Mouse (Mus musculus): ENCODE data around the gene Ccz1.
A peak's percentile ranks its signal among the peaks of the same experiment; 100 is the strongest.
"Not testable (repeated sequence)": the region's sequence is repeated elsewhere in the genome, so short reads cannot be mapped to it uniquely, and the experiment has no call there.

Gene Ccz1

GRCm38 (mm10) chr5:144014551-144015311 lies at the start of gene Ccz1:
Ccz1 (minus strand) TSS chr5:144014877.
- DNase-seq, result peak; percentile 93

- DNase-seq, result no peak
Observed at GRCm38 (mm10) chr5:144064093-144064492, 49.4 kb upstream of the Ccz1 start.

- DNase-seq, result no peak
Observed at GRCm38 (mm10) chr5:144054340-144054739, 39.7 kb upstream of the Ccz1 start.

GRCm38 (mm10) chr5:144053450-144053849 lies 38.8 kb upstream of the Ccz1 start:
- DNase-seq, result no peak

GRCm38 (mm10) chr5:144051268-144051667 lies 36.6 kb upstream of the Ccz1 start:
- no peak for DNase-seq

- no peak for DNase-seq
Observed at GRCm38 (mm10) chr5:144049881-144050280, 35.2 kb upstream of the Ccz1 start.

GRCm38 (mm10) chr5:144047324-144047723 lies 32.6 kb upstream of the Ccz1 start:
- DNase-seq, result no peak

- no peak for DNase-seq
Observed at GRCm38 (mm10) chr5:144043166-144043565, 28.5 kb upstream of the Ccz1 start.

GRCm38 (mm10) chr5:144040720-144041364 lies 26.2 kb upstream of the Ccz1 start:
- DNase-seq, result peak; percentile 81

- DNase-seq, result no peak
Observed at GRCm38 (mm10) chr5:144039886-144040285, 25.2 kb upstream of the Ccz1 start.

GRCm38 (mm10) chr5:144039156-144039675 lies 24.5 kb upstream of the Ccz1 start:
- no peak for DNase-seq

GRCm38 (mm10) chr5:144036952-144037351 lies 22.3 kb upstream of the Ccz1 start:
- no peak for DNase-seq

GRCm38 (mm10) chr5:144034567-144034966 lies 19.9 kb upstream of the Ccz1 start:
- DNase-seq, result no peak

- no peak for DNase-seq
Observed at GRCm38 (mm10) chr5:144032491-144032890, 17.8 kb upstream of the Ccz1 start.

GRCm38 (mm10) chr5:144026620-144027263 lies 12.1 kb upstream of the Ccz1 start, which contains the start of gene Ocm:
Ocm (minus strand) TSS chr5:144026670.
- no peak for DNase-seq

- DNase-seq, result no peak
Observed at GRCm38 (mm10) chr5:144015845-144016244, 1.2 kb upstream of the Ccz1 start.

GRCm38 (mm10) chr5:144015312-144015650 lies 604 bp upstream of the Ccz1 start:
- no peak for DNase-seq

- not testable (repeated sequence) for DNase-seq
Observed at GRCm38 (mm10) chr5:144013366-144014134, 1.1 kb downstream of the Ccz1 start.

GRCm38 (mm10) chr5:144002461-144003192 lies 12.1 kb downstream of the Ccz1 start:
- no peak for DNase-seq

GRCm38 (mm10) chr5:143999409-143999808 lies 15.3 kb downstream of the Ccz1 start:
- no peak for DNase-seq

- no peak for DNase-seq
Observed at GRCm38 (mm10) chr5:143994632-143995365, 19.9 kb downstream of the Ccz1 start.

Data from embryo, embryonic 11 days (tissue).